ENCODE assay signal across 8 mouse cellular contexts in the genomic region with DNA sequence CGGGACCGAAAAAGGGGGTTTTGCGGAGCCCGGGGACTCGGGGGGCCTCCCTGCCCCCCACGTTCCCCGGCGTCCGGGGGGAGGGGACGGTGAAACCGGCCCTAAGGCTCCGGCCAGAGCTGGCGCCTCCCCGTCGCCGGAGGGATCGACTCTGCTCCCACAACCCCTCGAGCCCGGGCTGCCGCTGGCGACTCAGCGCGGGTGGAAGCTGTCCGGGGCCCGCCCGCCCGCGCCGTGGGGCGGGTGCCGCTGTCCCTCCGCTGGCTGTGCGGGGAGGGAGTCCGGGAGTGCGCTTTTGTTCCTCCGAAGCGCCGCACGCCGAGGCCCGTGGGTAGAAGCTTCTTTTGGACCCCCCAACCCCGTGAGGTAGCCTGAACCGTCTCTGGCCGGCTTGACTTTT. TPM values are rescaled to one million over a fixed set of nuclear protein-coding genes. Genes with fewer than 3 reads are reported as not detected.
A peak's percentile ranks its signal among the peaks of the same experiment; 100 is the strongest.
DNase-seq lines count a peak whose midpoint lies in the region; ATAC-seq lines count a peak whose summit lies in the region.

No protein-coding gene starts in this region.

- H3K27me3 ChIP-seq in heart, embryonic 14.5 days (ENCODE audit: control insufficient read depth, insufficient read depth, low read length): 0 out of 2 replicates have a peak, but pooled peaks cover 3% of the 10 kb centered on the region
- no peaks in the 10 kb centered on the region for H3K27me3 ChIP-seq in forebrain, embryonic 11.5 days (ENCODE audit: control insufficient read depth, insufficient read depth, low read length)
- peaks cover 3% of the 10 kb centered on the region; the same call in 1 of the 2 replicates for H3K27me3 ChIP-seq in kidney, embryonic 16.5 days (ENCODE audit: insufficient read depth, low read length)

- peak; percentile 66; the same call in 1 of the 2 replicates for ATAC-seq in heart, embryonic 14.5 days (ENCODE audit: insufficient number of reproducible peaks, insufficient read depth, low FRiP score, low read depth)
- ATAC-seq in forebrain, embryonic 11.5 days (replicated peaks; ENCODE audit: low FRiP score): peak; percentile 36
- ATAC-seq in kidney, embryonic 16.5 days (ENCODE audit: low FRiP score, low TSS enrichment): peak; percentile 62
- peak; percentile 23; the same call in 1 of the 2 replicates for ATAC-seq in megakaryocyte-erythroid progenitor cell, adult 5-6 weeks (replicated peaks; ENCODE audit: low FRiP score, low TSS enrichment, poor library complexity, severe bottlenecking)

- H3K36me3 ChIP-seq in heart, embryonic 14.5 days (ENCODE audit: control insufficient read depth, insufficient read depth, low read length): peaks cover 35% of the 10 kb centered on the region
- H3K36me3 ChIP-seq in forebrain, embryonic 11.5 days (ENCODE audit: control insufficient read depth, insufficient read depth, low read length): peaks cover 3% of the 10 kb centered on the region
- H3K36me3 ChIP-seq in kidney, embryonic 16.5 days (ENCODE audit: insufficient read depth, low read length): peaks cover 25% of the 10 kb centered on the region

- H3K4me2 ChIP-seq in heart, embryonic 14.5 days (ENCODE audit: low read length): peak overlapping the region; percentile 99
- peak overlapping the region; percentile 97 for H3K4me2 ChIP-seq in forebrain, embryonic 11.5 days (ENCODE audit: low read depth, low read length, severe bottlenecking)
- H3K4me2 ChIP-seq in kidney, embryonic 16.5 days (replicated peaks; ENCODE audit: low read depth, low read length): peak overlapping the region; percentile 89

- H3K9me3 ChIP-seq in heart, embryonic 14.5 days (ENCODE audit: control insufficient read depth, low read length): no peaks in the 10 kb centered on the region
- H3K9me3 ChIP-seq in forebrain, embryonic 11.5 days (ENCODE audit: control insufficient read depth, low read length): no peaks in the 10 kb centered on the region
- no peaks in the 10 kb centered on the region for H3K9me3 ChIP-seq in kidney, embryonic 16.5 days (ENCODE audit: low read length)

- peak overlapping the region; percentile 98 to 100 for H3K4me3 ChIP-seq in heart, embryonic 14.5 days (ENCODE audit: control insufficient read depth in 1 of 2, insufficient read depth in 1 of 2, low read depth in 1 of 2, low read length in 2 of 2)
- peak overlapping the region; percentile 100 for H3K4me3 ChIP-seq in forebrain, embryonic 11.5 days (ENCODE audit: low read depth, low read length)
- peak overlapping the region; percentile 98 for H3K4me3 ChIP-seq in kidney, embryonic 16.5 days (ENCODE audit: low read length)

- H3K4me1 ChIP-seq in heart, embryonic 14.5 days (ENCODE audit: control insufficient read depth in 2 of 2, insufficient read depth in 2 of 2, low read length in 2 of 2): peaks cover 5 to 15% of the 10 kb centered on the region in 2 experiments
- peaks cover 8% of the 10 kb centered on the region; the same call in 1 of the 2 replicates for H3K4me1 ChIP-seq in forebrain, embryonic 11.5 days (replicated peaks; ENCODE audit: control insufficient read depth, insufficient read depth, low read length)
- H3K4me1 ChIP-seq in kidney, embryonic 16.5 days (ENCODE audit: insufficient read depth, low read length): peaks cover 15% of the 10 kb centered on the region

- WGBS in heart, embryonic 14.5 days: 1% methylated on average over 33 of the region's 44 CpGs
- WGBS in forebrain, embryonic 11.5 days: under 1% methylated on average over 37 of the region's 44 CpGs
- under 1% methylated on average over 44 of the region's 44 CpGs for WGBS in kidney, embryonic 16.5 days

- no peak for DNase-seq in heart, adult 8-10 months (ENCODE audit: low spot score)
- DNase-seq in NIH3T3 (ENCODE audit: low read depth) (peak; percentile 16), adipocyte (ENCODE audit: low spot score) (no peak)
- peak; percentile 54 for DNase-seq in forebrain, embryonic 11.5 days (ENCODE audit: low spot score)
- DNase-seq in testis, postnatal 10 days (ENCODE audit: low spot score): peak; percentile 54

- peak overlapping the region in 1 of 2 experiments; percentile 80; a peak in 2 of 4 replicates for H3K27ac ChIP-seq in heart, embryonic 14.5 days (replicated peaks in 1 of 2; ENCODE audit: control insufficient read depth in 1 of 2, insufficient read depth in 1 of 2, low read depth in 2 of 2, low read length in 2 of 2)
- H3K27ac ChIP-seq in forebrain, embryonic 11.5 days (ENCODE audit: low read depth, low read length): no peak overlapping the region
- H3K27ac ChIP-seq in kidney, embryonic 16.5 days (ENCODE audit: low read length): peak overlapping the region; percentile 82

- peak overlapping the region; percentile 96 for H3K9ac ChIP-seq in heart, embryonic 14.5 days (ENCODE audit: low read length)
- peak overlapping the region; percentile 87 for H3K9ac ChIP-seq in forebrain, embryonic 11.5 days (ENCODE audit: low read length)
- H3K9ac ChIP-seq in kidney, embryonic 16.5 days (replicated peaks; ENCODE audit: low read length): peak overlapping the region; percentile 93

RNA-seq across cellular contexts. Expression of a gene that starts 0.7 kb away (rescaled TPM):
- polyA plus RNA-seq in heart, embryonic 14.5 days (2014; fragmentation: Nextera tagmentation; extraction: Ambion mirVana): 28.5 and 33.1 TPM in 2 replicates
- total RNA-seq in heart, adult 8-10 months (2022): 10 to 100 TPM; 21.3 to 34.4 (median 25.8) TPM
- polyA plus RNA-seq in forebrain, embryonic 11.5 days (2014; fragmentation: Nextera tagmentation; extraction: Ambion mirVana): 61.6 and 62.9 TPM in 2 replicates
- polyA plus RNA-seq in kidney, embryonic 16.5 days (2015; fragmentation: Nextera tagmentation; extraction: Ambion mirVana): 39.1 and 44.0 TPM in 2 replicates
- 86.2 and 135 TPM in 2 replicates for total RNA-seq in megakaryocyte-erythroid progenitor cell, adult 5-6 weeks (2014; fragmentation: Nextera tagmentation)
- 62.5 and 64.0 TPM in 2 replicates for total RNA-seq in megakaryocyte-erythroid progenitor cell, adult 5-6 weeks (2017)

Comparison
In these comparisons a context has a peak if more than half of its experiments do, and no peak if none do; other contexts are left out.
1. DNase-seq: peak in NIH3T3 (single experiment), forebrain, embryonic 11.5 days (single experiment) and testis, postnatal 10 days (single experiment); none in heart, adult 8-10 months (single experiment) and adipocyte (single experiment).
2. Peak in every context shown above with its lines, with median percentiles within 50 percentile points of each other: ATAC-seq, H3K4me2 ChIP-seq, H3K4me3 ChIP-seq and H3K9ac ChIP-seq.